Mouse (Mus musculus) midbrain, embryonic 15.5 days (tissue): ENCODE results near the gene Tmem59. TPM values are rescaled to one million over a fixed set of nuclear protein-coding genes. Genes with fewer than 3 reads are reported as not detected.
A peak's percentile ranks its signal among the peaks of the same experiment; 100 is the strongest.

Source experiments
- ATAC-seq: fragments of 200-750 bp; cut with Nextera tagmentation; replicated peaks from 2 replicates; pipeline ENCODE4 v1.8.0; 2017; ENCODE audit warnings: moderate TSS enrichment
- H3K27ac ChIP-seq: fragments of 300-500 bp; sonication (generic); 2 replicates; pipeline ENCODE4 v1.5.1; 2015; ENCODE audit warnings: mild to moderate bottlenecking, inconsistent platforms
- H3K27me3 ChIP-seq: fragments of 300-500 bp; sonication (generic); replicated peaks from 2 replicates; pipeline ENCODE4 v1.6.1; 2015; ENCODE audit warnings: inconsistent platforms
- H3K36me3 ChIP-seq: fragments of 300-500 bp; sonication (generic); replicated peaks from 2 replicates; pipeline ENCODE4 v1.6.1; 2015; ENCODE audit warnings: inconsistent platforms
- H3K4me1 ChIP-seq: fragments of 300-500 bp; sonication (generic); 2 replicates; pipeline ENCODE4 v1.6.1; 2015; ENCODE audit warnings: inconsistent platforms
- H3K4me2 ChIP-seq: fragments of 300-500 bp; sonication (generic); 2 replicates; pipeline ENCODE4 v1.6.1; 2015; ENCODE audit warnings: inconsistent platforms, mild to moderate bottlenecking, moderate library complexity
- H3K4me3 ChIP-seq: fragments of 300-500 bp; sonication (generic); 2 replicates; pipeline ENCODE4 v1.5.1; 2015; ENCODE audit warnings: mild to moderate bottlenecking, inconsistent platforms
- H3K9ac ChIP-seq: fragments of 300-500 bp; sonication (generic); 2 replicates; pipeline ENCODE4 v1.6.1; 2015; ENCODE audit warnings: mild to moderate bottlenecking, inconsistent platforms
- H3K9me3 ChIP-seq: fragments of 300-500 bp; sonication (generic); 2 replicates; pipeline ENCODE4 v1.6.1; 2016; ENCODE audit warnings: inconsistent platforms
- WGBS: fragments of 180-500 bp; shearing (Covaris S2); methylation state at CpG from one replicate; pipeline ENCODE4 v1.1.7; 2015; ENCODE audit warnings: mixed read lengths; 5-methylcytosine and 5-hydroxymethylcytosine counted together
- polyA plus RNA-seq: library from polyadenylated mRNA; unstranded; fragments of >200 nt; fragmentation: Nextera tagmentation; extraction: Ambion mirVana; gene quantifications from 2 replicates; pipeline ENCODE4 v1.2.1, GENCODE M21; 2015

The Tmem59 gene
- polyA plus RNA-seq, result 346 TPM in 2 replicates

DNA sequence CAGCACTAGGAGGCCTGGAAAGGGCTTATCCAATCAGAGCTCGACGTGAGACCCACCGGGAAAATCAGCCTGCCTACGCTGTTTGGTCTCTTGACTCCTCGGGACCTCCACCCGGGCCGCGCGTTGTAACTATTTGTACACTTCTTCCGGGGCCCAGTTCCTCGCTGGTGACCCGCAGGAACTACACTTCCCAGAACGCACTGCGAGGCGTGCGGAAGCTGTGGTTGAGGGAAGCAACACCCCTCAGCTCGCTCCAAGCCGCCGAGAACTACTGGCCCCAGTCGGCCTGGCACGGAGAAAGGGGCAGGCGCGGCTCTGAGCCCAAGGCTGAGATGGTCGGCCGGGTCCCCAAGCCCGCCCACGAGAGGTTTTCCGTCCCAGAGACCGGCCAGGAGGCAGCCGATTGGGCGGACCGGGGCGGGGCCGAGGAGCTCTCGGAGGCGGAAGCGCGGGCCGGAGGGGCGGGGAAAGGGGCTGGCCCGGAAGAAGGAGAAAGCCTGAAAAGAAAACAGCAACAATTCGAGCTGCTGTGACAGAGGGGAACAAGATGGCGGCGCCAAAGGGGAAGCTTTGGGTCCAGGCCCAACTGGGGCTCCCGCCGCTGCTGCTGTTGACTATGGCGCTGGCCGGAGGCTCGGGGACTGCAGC, at the start of gene Tmem59:
Tmem59 (plus strand) TSS at position 218 of the 648 bp plus-strand sequence.
- peak; percentile 95 for ATAC-seq
- WGBS, result under 1% methylated on average over 49 of the region's 49 CpGs

DNA sequence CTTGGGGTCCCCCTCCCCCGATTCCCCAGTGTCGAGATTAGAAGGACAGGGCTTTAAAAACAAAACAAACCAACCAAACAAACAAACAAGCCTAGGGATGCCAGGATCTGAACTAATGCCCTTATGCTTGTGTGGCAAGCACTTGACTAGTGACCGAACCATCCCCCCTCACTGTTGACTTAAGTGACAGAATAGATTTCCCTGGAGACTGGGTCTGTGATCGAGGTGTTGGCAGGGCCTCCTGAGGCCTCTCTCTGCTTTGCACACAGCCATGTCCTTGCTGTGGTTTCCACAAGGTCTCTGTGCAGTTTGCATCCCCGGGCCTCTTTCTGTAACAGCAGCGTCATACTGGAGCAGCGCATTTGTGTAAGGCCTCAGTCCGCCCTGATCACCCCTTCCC, 48.8 kb upstream of the Tmem59 start:
- Histone ChIP-seq H3K36me3 (no peaks in the 10 kb centered on the region), H3K27ac (no peak overlapping the region), H3K4me2 (no peak overlapping the region), H3K27me3 (no peaks in the 10 kb centered on the region), H3K9me3 (no peaks in the 10 kb centered on the region), H3K4me1 (peaks cover 27% of the 10 kb centered on the region), H3K4me3 (no peak overlapping the region), H3K9ac (no peak overlapping the region)
- 72% methylated on average over 8 of the region's 8 CpGs for WGBS
- no peak for ATAC-seq

More for the DNA sequence above, at the start of gene Tmem59:
- Histone ChIP-seq H3K27ac (peak within 1 kb of the TSS; percentile 99), H3K4me2 (peak within 1 kb of the TSS; percentile 62), H3K4me3 (peak within 1 kb of the TSS; percentile 94), H3K36me3 (peaks cover 10% of the 10 kb centered on the region; the same call in 1 of the 2 replicates), H3K9me3 (no peaks in the 10 kb centered on the region), H3K9ac (peak within 1 kb of the TSS; percentile 73), H3K4me1 (peaks cover 45% of the 10 kb centered on the region), H3K27me3 (no peaks in the 10 kb centered on the region)

DNA sequence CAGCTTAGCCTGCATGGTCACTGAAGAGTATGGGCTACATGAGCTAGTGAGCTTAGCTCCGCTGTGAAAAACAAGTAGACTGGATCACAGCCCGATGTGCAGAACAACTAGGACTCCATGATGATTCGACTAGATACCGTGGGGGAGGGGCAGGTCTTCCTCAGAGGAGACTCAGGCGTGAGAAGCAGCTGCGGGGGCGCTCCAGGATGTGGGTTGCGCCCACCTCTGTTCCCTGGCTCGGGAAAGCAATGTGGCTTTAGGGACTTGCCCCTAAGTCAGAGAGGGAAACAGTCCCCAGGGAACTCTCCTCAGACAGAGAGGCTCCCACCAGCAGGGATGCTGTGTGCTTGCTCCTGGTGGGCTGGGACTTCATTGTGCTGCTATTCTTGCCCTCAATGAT, 47.7 kb upstream of the Tmem59 start:
- Histone ChIP-seq H3K36me3 (no peaks in the 10 kb centered on the region), H3K4me2 (no peak overlapping the region), H3K4me1 (peaks cover 32% of the 10 kb centered on the region), H3K9ac (no peak overlapping the region), H3K9me3 (no peaks in the 10 kb centered on the region), H3K4me3 (no peak overlapping the region), H3K27me3 (no peaks in the 10 kb centered on the region), H3K27ac (no peak overlapping the region)
- no peak for ATAC-seq
- 19% methylated on average over 9 of the region's 9 CpGs for WGBS

DNA sequence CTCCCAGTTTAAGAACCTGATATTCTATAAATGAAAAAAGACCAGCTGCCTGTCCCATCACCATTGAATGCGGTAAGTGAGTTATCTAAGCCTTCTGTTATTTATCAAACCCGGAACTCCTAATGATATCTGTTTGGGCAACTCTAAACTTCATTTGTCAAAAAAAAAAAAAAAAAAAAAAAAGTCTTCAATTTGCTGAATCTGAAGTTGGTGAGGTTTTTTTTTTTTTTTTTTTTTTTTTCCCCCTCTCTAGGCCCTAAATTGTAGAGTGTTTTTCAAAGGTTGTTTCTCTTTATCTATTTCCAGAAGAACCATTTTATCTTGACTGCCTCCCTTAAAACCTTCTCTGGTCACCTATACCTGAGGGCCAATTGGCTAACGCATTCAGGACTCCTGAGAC, 43.3 kb upstream of the Tmem59 start:
- H3K36me3 ChIP-seq, result no peaks in the 10 kb centered on the region
- WGBS, result 89% methylated on average over 3 of the region's 3 CpGs
- no peak for ATAC-seq
- no peaks in the 10 kb centered on the region for H3K9me3 ChIP-seq
- H3K4me1 ChIP-seq, result peaks cover 51% of the 10 kb centered on the region
- H3K27me3 ChIP-seq, result no peaks in the 10 kb centered on the region
- no peak overlapping the region for H3K27ac ChIP-seq
- no peak overlapping the region for H3K4me3 ChIP-seq
- no peak overlapping the region for H3K9ac ChIP-seq
- no peak overlapping the region for H3K4me2 ChIP-seq

- no peaks in the 10 kb centered on the region for H3K9me3 ChIP-seq
- H3K36me3 ChIP-seq, result no peaks in the 10 kb centered on the region
- no peak for ATAC-seq
- H3K4me2 ChIP-seq, result no peak overlapping the region
- H3K4me1 ChIP-seq, result peaks cover 53% of the 10 kb centered on the region
- no peak overlapping the region for H3K27ac ChIP-seq
- 73% methylated on average over 5 of the region's 5 CpGs for WGBS
- H3K27me3 ChIP-seq, result no peaks in the 10 kb centered on the region
- no peak overlapping the region for H3K4me3 ChIP-seq
- H3K9ac ChIP-seq, result no peak overlapping the region
Measured at GRCm38 (mm10) chr4:107135663-107136062, 42.5 kb upstream of the Tmem59 start.

DNA sequence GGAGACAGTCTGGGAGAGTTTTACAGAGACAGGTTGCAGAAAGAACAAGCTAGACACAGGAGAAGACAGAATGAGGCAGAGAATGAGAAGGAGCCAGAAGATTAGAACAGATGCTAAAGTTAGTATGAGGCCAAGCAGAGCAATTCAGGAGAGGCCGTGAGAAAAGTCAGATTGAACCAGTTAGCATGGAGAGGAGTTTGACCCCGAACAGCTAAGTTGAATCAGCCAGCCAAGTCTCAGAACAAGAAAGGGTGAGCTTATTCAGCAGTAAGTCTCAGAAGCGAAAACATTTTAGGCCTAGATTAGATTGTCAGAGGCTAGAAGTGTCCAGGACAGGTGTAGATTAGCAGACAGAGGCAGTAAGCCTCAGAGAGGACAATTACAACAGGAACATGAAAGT, 41.7 kb upstream of the Tmem59 start:
- ATAC-seq, result no peak
- Histone ChIP-seq H3K9me3 (no peaks in the 10 kb centered on the region), H3K27me3 (no peaks in the 10 kb centered on the region), H3K9ac (no peak overlapping the region), H3K27ac (no peak overlapping the region), H3K36me3 (no peaks in the 10 kb centered on the region), H3K4me3 (no peak overlapping the region), H3K4me1 (peaks cover 52% of the 10 kb centered on the region), H3K4me2 (no peak overlapping the region)
- WGBS, result 51% methylated on average over 3 of the region's 3 CpGs

DNA sequence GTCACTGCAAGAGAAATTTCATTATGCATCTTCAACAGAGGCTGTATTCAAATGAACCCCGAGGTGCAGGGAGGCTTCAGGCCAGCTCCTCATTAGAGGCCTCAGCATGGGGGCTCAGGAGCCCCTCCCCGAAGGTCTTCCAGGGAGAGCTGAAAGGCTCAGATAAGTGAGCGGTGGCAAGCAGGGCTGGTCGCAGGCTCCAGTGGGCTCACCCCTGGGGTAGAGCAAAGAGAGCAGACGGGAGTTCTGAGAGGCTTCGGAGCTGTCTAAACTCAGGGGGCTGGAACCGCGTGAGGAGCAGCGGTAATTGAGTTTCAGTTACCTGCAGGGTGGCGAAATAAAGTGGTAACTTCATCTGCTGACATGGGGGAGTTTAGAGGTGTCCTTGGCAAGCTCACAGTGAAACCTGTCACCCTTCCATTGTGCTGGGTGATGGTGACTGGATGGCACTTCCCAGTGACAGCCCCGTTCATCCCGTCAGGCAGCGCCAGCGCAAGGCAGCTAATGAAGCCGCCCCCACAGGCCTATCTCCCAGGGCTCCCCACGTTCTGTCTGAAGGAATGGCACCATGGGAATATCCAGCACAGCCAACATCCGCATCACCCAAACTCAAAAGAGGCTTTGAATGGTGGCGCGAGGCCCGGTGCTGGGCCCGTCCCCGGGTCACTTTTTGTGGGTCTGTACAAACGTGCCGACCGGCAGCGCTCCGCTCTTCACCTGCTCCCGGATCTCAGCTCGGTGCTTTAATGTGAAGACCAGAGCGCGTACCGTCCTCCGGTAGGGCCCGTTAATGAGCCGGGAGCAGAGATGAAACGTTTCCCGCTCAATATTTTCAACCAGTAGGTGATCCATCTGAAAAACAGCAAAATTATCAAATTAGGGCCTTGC, 39.0 kb upstream of the Tmem59 start:
- no peaks in the 10 kb centered on the region for H3K36me3 ChIP-seq
- H3K4me1 ChIP-seq, result peaks cover 56% of the 10 kb centered on the region
- 18% methylated on average over 37 of the region's 37 CpGs for WGBS
- no peaks in the 10 kb centered on the region for H3K27me3 ChIP-seq
- H3K9me3 ChIP-seq, result no peaks in the 10 kb centered on the region
- no peak overlapping the region for H3K9ac ChIP-seq
- H3K27ac ChIP-seq, result peak overlapping the region; percentile 76
- peak overlapping the region; percentile 12; the same call in 1 of the 2 replicates for H3K4me2 ChIP-seq
- H3K4me3 ChIP-seq, result no peak overlapping the region
- ATAC-seq, result peak; percentile 74

- WGBS, result 56% methylated on average over 13 of the region's 13 CpGs
- H3K27me3 ChIP-seq, result no peaks in the 10 kb centered on the region
- no peak overlapping the region for H3K4me2 ChIP-seq
- H3K9ac ChIP-seq, result no peak overlapping the region
- peaks cover 62% of the 10 kb centered on the region for H3K4me1 ChIP-seq
- H3K36me3 ChIP-seq, result no peaks in the 10 kb centered on the region
- no peaks in the 10 kb centered on the region for H3K9me3 ChIP-seq
- peak; percentile 28 for ATAC-seq
- H3K27ac ChIP-seq, result peak overlapping the region; percentile 76
- H3K4me3 ChIP-seq, result no peak overlapping the region
Measured at GRCm38 (mm10) chr4:107139836-107140631, 38.2 kb upstream of the Tmem59 start.

DNA sequence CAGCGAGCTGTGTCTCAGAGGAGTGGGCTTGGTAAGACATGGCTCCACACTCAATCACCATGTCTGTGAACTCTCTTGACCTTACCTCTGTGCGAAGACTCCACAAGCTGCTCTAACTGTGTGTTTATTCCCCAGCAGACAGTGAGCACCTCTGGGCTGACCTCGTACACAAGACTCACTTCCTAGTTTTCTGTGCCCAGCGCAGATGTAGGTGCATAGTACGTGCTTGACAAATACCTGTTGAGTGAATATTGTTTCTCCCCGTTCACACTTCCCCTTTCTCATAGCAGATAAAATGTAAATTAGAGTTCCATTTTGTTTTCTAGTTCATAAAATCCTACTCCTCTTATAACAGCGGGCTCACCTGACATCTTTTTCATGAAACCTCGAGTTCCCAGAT, 34.7 kb upstream of the Tmem59 start:
- Histone ChIP-seq H3K27me3 (no peaks in the 10 kb centered on the region), H3K4me2 (no peak overlapping the region), H3K4me3 (no peak overlapping the region), H3K4me1 (peaks cover 33% of the 10 kb centered on the region), H3K36me3 (no peaks in the 10 kb centered on the region; the same call in 1 of the 2 replicates), H3K9ac (no peak overlapping the region), H3K9me3 (no peaks in the 10 kb centered on the region), H3K27ac (no peak overlapping the region; the same call in 1 of the 2 replicates)
- ATAC-seq, result no peak
- 89% methylated on average over 8 of the region's 8 CpGs for WGBS

GRCm38 (mm10) chr4:107150991-107151390, 27.2 kb upstream of the Tmem59 start:
- H3K27ac ChIP-seq, result no peak overlapping the region
- H3K4me1 ChIP-seq, result no peaks in the 10 kb centered on the region
- 71% methylated on average over 6 of the region's 6 CpGs for WGBS
- no peaks in the 10 kb centered on the region; the same call in 1 of the 2 replicates for H3K36me3 ChIP-seq
- no peaks in the 10 kb centered on the region for H3K27me3 ChIP-seq
- H3K9me3 ChIP-seq, result no peaks in the 10 kb centered on the region
- H3K4me2 ChIP-seq, result no peak overlapping the region
- no peak overlapping the region for H3K9ac ChIP-seq
- no peak for ATAC-seq
- H3K4me3 ChIP-seq, result no peak overlapping the region

DNA sequence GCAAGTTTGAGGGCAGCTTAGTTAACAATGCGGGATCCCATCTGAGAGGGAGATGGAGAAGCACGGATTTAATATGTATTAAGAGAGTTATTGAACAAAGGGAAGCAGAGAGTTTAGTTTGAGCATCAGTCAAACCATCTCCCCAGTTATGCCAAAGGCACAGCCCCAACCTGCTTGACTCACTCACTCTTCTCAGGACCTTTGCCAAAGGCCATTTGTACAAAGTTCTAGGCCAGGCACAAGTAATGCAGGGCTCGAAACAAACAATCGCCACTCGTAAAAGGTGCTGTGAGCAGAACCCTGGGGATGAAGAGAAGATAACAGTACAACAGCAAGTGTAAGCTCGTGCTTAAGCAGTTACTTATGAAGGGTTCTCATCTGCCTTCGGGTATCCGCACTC, 25.6 kb upstream of the Tmem59 start:
- 76% methylated on average over 8 of the region's 8 CpGs for WGBS

DNA sequence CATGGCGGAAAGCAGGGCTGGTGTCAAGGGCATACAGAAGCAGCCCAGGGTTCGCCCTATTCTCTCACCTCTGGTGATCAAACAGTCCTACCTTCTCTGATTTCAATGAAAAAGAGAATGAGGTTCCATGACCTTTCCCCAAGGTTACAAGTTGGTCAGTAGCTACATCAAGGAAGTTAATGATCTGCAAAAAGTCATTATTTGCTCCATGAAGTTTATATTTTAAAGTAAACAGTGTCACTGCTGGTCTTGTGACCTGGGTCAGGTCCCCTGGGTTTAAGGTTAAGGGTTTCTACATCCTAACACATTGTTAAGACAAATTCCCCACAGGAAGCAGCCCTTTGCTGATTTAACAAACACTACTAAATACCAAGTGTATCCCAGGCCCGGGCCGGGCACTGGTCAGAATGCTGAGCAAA, 21.2 kb upstream of the Tmem59 start:
- no peak for ATAC-seq
- H3K4me2 ChIP-seq, result no peak overlapping the region
- H3K4me1 ChIP-seq, result no peaks in the 10 kb centered on the region
- WGBS, result 92% methylated on average over 4 of the region's 4 CpGs
- no peaks in the 10 kb centered on the region for H3K36me3 ChIP-seq
- H3K27ac ChIP-seq, result no peak overlapping the region
- H3K27me3 ChIP-seq, result no peaks in the 10 kb centered on the region
- no peaks in the 10 kb centered on the region for H3K9me3 ChIP-seq
- no peak overlapping the region for H3K9ac ChIP-seq
- H3K4me3 ChIP-seq, result no peak overlapping the region

More for the DNA sequence above, 25.6 kb upstream of the Tmem59 start:
- Histone ChIP-seq H3K27me3 (no peaks in the 10 kb centered on the region), H3K4me3 (no peak overlapping the region), H3K9ac (no peak overlapping the region), H3K36me3 (no peaks in the 10 kb centered on the region), H3K4me1 (no peaks in the 10 kb centered on the region), H3K27ac (no peak overlapping the region), H3K4me2 (no peak overlapping the region), H3K9me3 (no peaks in the 10 kb centered on the region)
- no peak for ATAC-seq
